Mouse (Mus musculus) ovary, postnatal 36 days (tissue): ENCODE measurements at regions not wholly inside any gene's neighbourhood (a gene's known extent, or its start where the extent isn't known, plus 50 kb on each side); places are given as distances from the start of the nearest gene placed in this dataset.

Experiments
- DNase-seq: peaks from one replicate; pipeline ENCODE4 v3.0.0; 2022; ENCODE audit warnings: low spot score, mixed read lengths

GRCm38 (mm10) chr13:97393456-97393855 lies 152.6 kb downstream of the Enc1 start:
- DNase-seq: no peak

- no peak for DNase-seq
These were observed 149.6 kb downstream of the Enc1 start for GRCm38 (mm10) chr13:97390449-97390930.

- DNase-seq: no peak
These were observed 148.1 kb downstream of the Enc1 start for GRCm38 (mm10) chr13:97388851-97389479.

- DNase-seq: no peak
These were observed 145.6 kb downstream of the Enc1 start for GRCm38 (mm10) chr13:97386511-97386910.

GRCm38 (mm10) chr13:97385531-97385930 lies 144.6 kb downstream of the Enc1 start:
- no peak for DNase-seq

- no peak for DNase-seq
These were observed 143.3 kb downstream of the Enc1 start for GRCm38 (mm10) chr13:97384091-97384777.

- no peak for DNase-seq
These were observed 142.4 kb downstream of the Enc1 start for GRCm38 (mm10) chr13:97383351-97383750.

GRCm38 (mm10) chr13:97380366-97380765 lies 139.5 kb downstream of the Enc1 start:
- no peak for DNase-seq

GRCm38 (mm10) chr13:97376232-97376523 lies 135.3 kb downstream of the Enc1 start:
- no peak for DNase-seq

GRCm38 (mm10) chr13:97375501-97376231 lies 134.8 kb downstream of the Enc1 start:
- DNase-seq: no peak

- DNase-seq: no peak
These were observed 131.4 kb downstream of the Enc1 start for GRCm38 (mm10) chr13:97372348-97372747.

GRCm38 (mm10) chr13:97371200-97371599 lies 130.3 kb downstream of the Enc1 start:
- no peak for DNase-seq

GRCm38 (mm10) chr13:97366723-97367122 lies 125.8 kb downstream of the Enc1 start:
- no peak for DNase-seq

GRCm38 (mm10) chr13:97365557-97366244 lies 124.8 kb downstream of the Enc1 start:
- no peak for DNase-seq

GRCm38 (mm10) chr13:97365004-97365403 lies 124.1 kb downstream of the Enc1 start:
- DNase-seq: no peak

GRCm38 (mm10) chr13:97363765-97364164 lies 122.9 kb downstream of the Enc1 start:
- no peak for DNase-seq

- no peak for DNase-seq
These were observed 122.3 kb downstream of the Enc1 start for GRCm38 (mm10) chr13:97363214-97363613.

GRCm38 (mm10) chr13:97360551-97360950 lies 119.6 kb downstream of the Enc1 start:
- DNase-seq: no peak

- no peak for DNase-seq
These were observed 117.9 kb downstream of the Enc1 start for GRCm38 (mm10) chr13:97358781-97359305.

- DNase-seq: no peak
These were observed 117.4 kb downstream of the Enc1 start for GRCm38 (mm10) chr13:97358261-97358660.

GRCm38 (mm10) chr13:97356923-97357807 lies 116.3 kb downstream of the Enc1 start:
- DNase-seq: no peak
